Mouse (Mus musculus) heart, postnatal 0 days (tissue): ENCODE measurements at regions not wholly inside any gene's neighbourhood (a gene's known extent, or its start where the extent isn't known, plus 50 kb on each side); places are given as distances from the start of the nearest gene placed in this dataset.
A peak's percentile ranks its signal among the peaks of the same experiment; 100 is the strongest.

Experiments used
- CTCF ChIP-seq: IDR thresholded peaks from 2 replicates; pipeline ENCODE4 v1.5.1; 2016; ENCODE audit warnings: antibody characterized with exemption, control low read depth, low read depth
- EP300 ChIP-seq: IDR thresholded peaks from 2 replicates; pipeline ENCODE4 v1.6.1; 2016; ENCODE audit warnings: antibody characterized with exemption, low read depth

GRCm38 (mm10) chr10:84230011-84230781, 210.2 kb downstream of the Nuak1 start:
- peak; percentile 88 for TF ChIP-seq EP300
- TF ChIP-seq CTCF: no peak
